Mouse (Mus musculus) WW6 (cell line): ENCODE measurements around the gene Gm43738.

Source experiments
- DNase-seq: peaks from one replicate; pipeline ENCODE4 v3.0.0-alpha.2; 2013; ENCODE audit warnings: low read depth, low spot score

The Gm43738 gene

GRCm38 (mm10) chr3:89100811-89101210, at the start of gene Gm43738:
Gene Gm43738 (minus strand): TSS chr3:89101099.
- DNase-seq: no peak

- no peak for DNase-seq
These were observed 47.7 kb upstream of the Gm43738 start for GRCm38 (mm10) chr3:89148567-89148966.

- DNase-seq: no peak
These were observed 47.0 kb upstream of the Gm43738 start for GRCm38 (mm10) chr3:89147979-89148311.

GRCm38 (mm10) chr3:89147101-89147978, 46.4 kb upstream of the Gm43738 start:
- no peak for DNase-seq

- DNase-seq: no peak
These were observed 44.7 kb upstream of the Gm43738 start for GRCm38 (mm10) chr3:89145566-89145965.

- DNase-seq: no peak
These were observed 43.9 kb upstream of the Gm43738 start for GRCm38 (mm10) chr3:89144821-89145220.

- DNase-seq: no peak
These were observed 35.5 kb upstream of the Gm43738 start for GRCm38 (mm10) chr3:89136365-89136764.

GRCm38 (mm10) chr3:89135958-89136357, 35.1 kb upstream of the Gm43738 start, which contains the start of gene Pklr:
Gene Pklr (plus strand): TSS chr3:89136142.
- no peak for DNase-seq

- DNase-seq: no peak
These were observed 32.9 kb upstream of the Gm43738 start for GRCm38 (mm10) chr3:89133752-89134151.

GRCm38 (mm10) chr3:89133063-89133450, 32.2 kb upstream of the Gm43738 start:
- no peak for DNase-seq

- DNase-seq: no peak
These were observed 31.6 kb upstream of the Gm43738 start for GRCm38 (mm10) chr3:89132285-89133062.

GRCm38 (mm10) chr3:89131816-89132215, 30.9 kb upstream of the Gm43738 start:
- no peak for DNase-seq

GRCm38 (mm10) chr3:89129908-89130307, 29.0 kb upstream of the Gm43738 start:
- no peak for DNase-seq

GRCm38 (mm10) chr3:89125981-89126380, 25.1 kb upstream of the Gm43738 start:
- no peak for DNase-seq

GRCm38 (mm10) chr3:89124241-89124640, 23.3 kb upstream of the Gm43738 start:
- DNase-seq: no peak

- no peak for DNase-seq
These were observed 22.4 kb upstream of the Gm43738 start for GRCm38 (mm10) chr3:89123313-89123712.

- no peak for DNase-seq
These were observed 14.6 kb upstream of the Gm43738 start for GRCm38 (mm10) chr3:89115522-89115921.

- DNase-seq: no peak
These were observed 12.2 kb upstream of the Gm43738 start for GRCm38 (mm10) chr3:89113058-89113457.

- DNase-seq: no peak
These were observed 7.2 kb upstream of the Gm43738 start for GRCm38 (mm10) chr3:89108146-89108545.

GRCm38 (mm10) chr3:89107545-89107944, 6.6 kb upstream of the Gm43738 start:
- no peak for DNase-seq

- DNase-seq: no peak
These were observed 6.0 kb upstream of the Gm43738 start for GRCm38 (mm10) chr3:89106881-89107280.

- no peak for DNase-seq
These were observed 2.3 kb upstream of the Gm43738 start for GRCm38 (mm10) chr3:89103291-89103595.
